Mouse (Mus musculus) embryonic fibroblast, embryonic 13.5 days (primary cell): ENCODE results near the gene P2ry6.

Experiments
- CTCF ChIP-seq: IDR thresholded peaks from 2 replicates; pipeline ENCODE4 v1.5.1; 2011; ENCODE audit warnings: mild to moderate bottlenecking, control low read depth, low read length, moderate library complexity, borderline replicate concordance; ENCODE audit not compliant: insufficient read depth
- POLR2A ChIP-seq: IDR thresholded peaks from 2 replicates; pipeline ENCODE4 v1.6.1; 2011; ENCODE audit warnings: low read depth, mild to moderate bottlenecking, control low read depth, low read length, moderate library complexity

DNA sequence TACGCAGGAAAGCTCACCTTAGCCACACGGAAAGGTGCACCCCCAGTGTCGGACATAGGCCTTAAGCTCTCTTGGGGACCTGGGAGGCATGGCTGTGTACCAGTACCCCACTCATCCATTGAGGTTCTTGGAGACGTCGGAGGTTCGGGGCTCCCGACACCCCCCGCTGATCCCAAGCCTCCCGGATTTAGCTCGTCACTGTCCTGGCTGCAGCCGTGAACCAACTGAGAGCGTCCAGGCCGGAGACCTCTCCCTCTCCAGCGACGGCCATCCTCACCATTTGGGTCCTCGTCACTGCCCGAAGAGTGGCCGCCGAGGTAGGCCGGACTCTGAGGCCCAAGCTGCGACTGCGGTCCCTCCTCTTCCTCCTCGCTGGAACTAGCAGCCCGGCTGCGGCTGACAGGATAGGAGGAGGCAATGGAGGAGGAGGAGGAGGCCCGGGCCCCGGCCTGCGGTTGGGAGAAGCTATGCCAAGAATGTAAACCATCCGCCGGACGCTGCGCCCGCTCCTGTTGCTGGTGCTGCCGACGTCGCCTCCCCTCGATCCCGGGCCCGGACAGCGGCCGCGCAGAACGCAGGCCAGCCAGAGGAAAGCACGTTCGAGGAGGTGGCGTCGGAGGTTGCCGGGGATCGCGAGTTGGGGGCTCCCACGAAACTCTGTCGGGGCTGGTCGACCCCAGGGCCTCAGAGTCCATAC lies 43.7 kb downstream of the P2ry6 start:
- TF ChIP-seq POLR2A: peak; percentile 64
- TF ChIP-seq CTCF: no peak
